Mouse (Mus musculus): ENCODE measurements around the gene Tm7sf3. TPM values are rescaled to one million over a fixed set of nuclear protein-coding genes. Genes with fewer than 3 reads are reported as not detected.
"Not testable (repeated sequence)": the region's sequence is repeated elsewhere in the genome, so short reads cannot be mapped to it uniquely, and the experiment has no call there.

Tm7sf3 gene
- total and polyA plus RNA-seq, 2 experiments from 2014 or later, result 37.2 to 43.9 TPM

- H3K4me2 ChIP-seq (ENCODE audit: low read depth, low read length), result peak within 1 kb of the TSS; percentile 80
- H3K27me3 ChIP-seq (ENCODE audit: insufficient read depth, low read length), result no peaks in the 10 kb centered on the region
- peaks cover 16% of the 10 kb centered on the region for H3K4me1 ChIP-seq (ENCODE audit: insufficient read depth, low read length)
- H3K9ac ChIP-seq (replicated peaks; ENCODE audit: low read length), result peak within 1 kb of the TSS; percentile 79
- no peaks in the 10 kb centered on the region for H3K9me3 ChIP-seq (ENCODE audit: low read length)
- H3K27ac ChIP-seq, result peak within 1 kb of the TSS; percentile 99
- peak; percentile 99 for DNase-seq (ENCODE audit: low spot score)
- 0 out of 2 replicates have a peak, but pooled peaks have one; percentile 25 for TF ChIP-seq CTCF (IDR thresholded peaks at IDR 0.05; ENCODE audit: low read depth)
- H3K4me3 ChIP-seq (ENCODE audit: low read length), result peak within 1 kb of the TSS; percentile 77
- under 1% methylated on average over 77 of the region's 77 CpGs for WGBS
- ATAC-seq, result peak; percentile 98
- H3K36me3 ChIP-seq (ENCODE audit: insufficient read depth, low read length), result no peaks in the 10 kb centered on the region
These were observed 65.1 kb downstream of the Tm7sf3 start, which contains the start of gene Ints13 for GRCm38 (mm10) chr6:146577310-146578109. Ints13 (minus strand) TSS chr6:146577835.

GRCm38 (mm10) chr6:146576903-146577302, 65.7 kb downstream of the Tm7sf3 start, which contains the start of gene Fgfr1op2:
Fgfr1op2 (plus strand) TSS chr6:146577203.
- Histone ChIP-seq H3K9me3 (ENCODE audit: low read length) (no peaks in the 10 kb centered on the region), H3K27me3 (ENCODE audit: insufficient read depth, low read length) (no peaks in the 10 kb centered on the region), H3K9ac (replicated peaks; ENCODE audit: low read length) (peak within 1 kb of the TSS; percentile 79), H3K4me2 (ENCODE audit: low read depth, low read length) (peak within 1 kb of the TSS; percentile 80), H3K27ac (peak within 1 kb of the TSS; percentile 99), H3K4me1 (ENCODE audit: insufficient read depth, low read length) (peaks cover 16% of the 10 kb centered on the region), H3K4me3 (ENCODE audit: low read length) (peak within 1 kb of the TSS; percentile 77), H3K36me3 (ENCODE audit: insufficient read depth, low read length) (no peaks in the 10 kb centered on the region)
- DNase-seq (ENCODE audit: low spot score) (no peak), ATAC-seq (no peak)
- no peak for TF ChIP-seq CTCF (IDR thresholded peaks at IDR 0.05; ENCODE audit: low read depth)
- WGBS, result under 1% methylated on average over 13 of the region's 13 CpGs

- TF ChIP-seq CTCF (IDR thresholded peaks at IDR 0.05; ENCODE audit: low read depth), result no peak
- no peak overlapping the region for H3K4me2 ChIP-seq (ENCODE audit: low read depth, low read length)
These were observed 70.6 kb downstream of the Tm7sf3 start for GRCm38 (mm10) chr6:146572073-146572472.

GRCm38 (mm10) chr6:146562461-146562860, 80.2 kb downstream of the Tm7sf3 start:
- H3K4me1 ChIP-seq (ENCODE audit: insufficient read depth, low read length); H3K9ac ChIP-seq (replicated peaks; ENCODE audit: low read length); H3K9me3 ChIP-seq (ENCODE audit: low read length); DNase-seq (ENCODE audit: low spot score); ATAC-seq; H3K4me3 ChIP-seq (ENCODE audit: low read length); H3K27ac ChIP-seq; H3K27me3 ChIP-seq (ENCODE audit: insufficient read depth, low read length); H3K4me2 ChIP-seq (ENCODE audit: low read depth, low read length): not testable (repeated sequence)
- H3K36me3 ChIP-seq (ENCODE audit: insufficient read depth, low read length), result peaks cover 24% of the 10 kb centered on the region
- 91% methylated on average over 1 of the region's 1 CpGs for WGBS

More at GRCm38 (mm10) chr6:146572073-146572472, 70.6 kb downstream of the Tm7sf3 start:
- H3K36me3 ChIP-seq (ENCODE audit: insufficient read depth, low read length), result no peaks in the 10 kb centered on the region
- H3K27me3 ChIP-seq (ENCODE audit: insufficient read depth, low read length), result no peaks in the 10 kb centered on the region
- DNase-seq (ENCODE audit: low spot score), result no peak
- ATAC-seq, result no peak
- no peaks in the 10 kb centered on the region for H3K9me3 ChIP-seq (ENCODE audit: low read length)
- H3K4me1 ChIP-seq (ENCODE audit: insufficient read depth, low read length), result peaks cover 16% of the 10 kb centered on the region
- no peak overlapping the region for H3K27ac ChIP-seq
- no peak overlapping the region for H3K4me3 ChIP-seq (ENCODE audit: low read length)
- no peak overlapping the region for H3K9ac ChIP-seq (replicated peaks; ENCODE audit: low read length)

Other genes starting within 250 kb of the Tm7sf3 start
- gene Itpr2, start 140.6 kb downstream of the Tm7sf3 start, total RNA-seq (2014; rRNA removed), result 15.7 and 22.9 TPM in 2 replicates
- 15.3 and 15.7 TPM in 2 replicates for gene Itpr2, start 140.6 kb downstream of the Tm7sf3 start, polyA plus RNA-seq (2015; fragmentation: Nextera tagmentation; extraction: Ambion mirVana)
- gene Fgfr1op2, start 65.6 kb downstream of the Tm7sf3 start, total RNA-seq (2014; rRNA removed), result 21.6 and 22.3 TPM in 2 replicates
- 45.9 and 51.5 TPM in 2 replicates for gene Fgfr1op2, start 65.6 kb downstream of the Tm7sf3 start, polyA plus RNA-seq (2015; fragmentation: Nextera tagmentation; extraction: Ambion mirVana)
- 19.3 and 24.6 TPM in 2 replicates for gene Ints13, start 65.0 kb downstream of the Tm7sf3 start, total RNA-seq (2014; rRNA removed)
- 25.7 and 26.4 TPM in 2 replicates for gene Ints13, start 65.0 kb downstream of the Tm7sf3 start, polyA plus RNA-seq (2015; fragmentation: Nextera tagmentation; extraction: Ambion mirVana)
- gene Med21, start 277 bp downstream of the Tm7sf3 start, total RNA-seq (2014; rRNA removed), result 23.7 and 42.3 TPM in 2 replicates
- gene Med21, start 277 bp downstream of the Tm7sf3 start, polyA plus RNA-seq (2015; fragmentation: Nextera tagmentation; extraction: Ambion mirVana), result 112 and 116 TPM in 2 replicates
- 4.5 and 5.0 TPM in 2 replicates for gene Stk38l, start 82.2 kb upstream of the Tm7sf3 start, total RNA-seq (2014; rRNA removed)
- 12.3 and 14.4 TPM in 2 replicates for gene Stk38l, start 82.2 kb upstream of the Tm7sf3 start, polyA plus RNA-seq (2015; fragmentation: Nextera tagmentation; extraction: Ambion mirVana)
- 2.0 and 3.9 TPM in 2 replicates for gene Arntl2, start 153.2 kb upstream of the Tm7sf3 start, total RNA-seq (2014; rRNA removed)
- 3.8 and 4.1 TPM in 2 replicates for gene Arntl2, start 153.2 kb upstream of the Tm7sf3 start, polyA plus RNA-seq (2015; fragmentation: Nextera tagmentation; extraction: Ambion mirVana)
- gene Smco2, start 207.3 kb upstream of the Tm7sf3 start, total RNA-seq (2014; rRNA removed), result not detected in 2 replicates
- not detected in 2 replicates for gene Smco2, start 207.3 kb upstream of the Tm7sf3 start, polyA plus RNA-seq (2015; fragmentation: Nextera tagmentation; extraction: Ambion mirVana)
- gene Ppfibp1, start 245.7 kb upstream of the Tm7sf3 start, total RNA-seq (2014; rRNA removed), result 17.8 and 26.8 TPM in 2 replicates
- gene Ppfibp1, start 245.7 kb upstream of the Tm7sf3 start, polyA plus RNA-seq (2015; fragmentation: Nextera tagmentation; extraction: Ambion mirVana), result 16.3 and 17.2 TPM in 2 replicates